Mouse (Mus musculus): ENCODE data around the gene Rnaset2b. TPM values are rescaled to one million over a fixed set of nuclear protein-coding genes. Genes with fewer than 3 reads are reported as not detected.
"Not testable (repeated sequence)": the region's sequence is repeated elsewhere in the genome, so short reads cannot be mapped to it uniquely, and the experiment has no call there.

Gene Rnaset2b
- polyA plus RNA-seq, 1 experiment from 2014 or later: 64.3 TPM

DNA sequence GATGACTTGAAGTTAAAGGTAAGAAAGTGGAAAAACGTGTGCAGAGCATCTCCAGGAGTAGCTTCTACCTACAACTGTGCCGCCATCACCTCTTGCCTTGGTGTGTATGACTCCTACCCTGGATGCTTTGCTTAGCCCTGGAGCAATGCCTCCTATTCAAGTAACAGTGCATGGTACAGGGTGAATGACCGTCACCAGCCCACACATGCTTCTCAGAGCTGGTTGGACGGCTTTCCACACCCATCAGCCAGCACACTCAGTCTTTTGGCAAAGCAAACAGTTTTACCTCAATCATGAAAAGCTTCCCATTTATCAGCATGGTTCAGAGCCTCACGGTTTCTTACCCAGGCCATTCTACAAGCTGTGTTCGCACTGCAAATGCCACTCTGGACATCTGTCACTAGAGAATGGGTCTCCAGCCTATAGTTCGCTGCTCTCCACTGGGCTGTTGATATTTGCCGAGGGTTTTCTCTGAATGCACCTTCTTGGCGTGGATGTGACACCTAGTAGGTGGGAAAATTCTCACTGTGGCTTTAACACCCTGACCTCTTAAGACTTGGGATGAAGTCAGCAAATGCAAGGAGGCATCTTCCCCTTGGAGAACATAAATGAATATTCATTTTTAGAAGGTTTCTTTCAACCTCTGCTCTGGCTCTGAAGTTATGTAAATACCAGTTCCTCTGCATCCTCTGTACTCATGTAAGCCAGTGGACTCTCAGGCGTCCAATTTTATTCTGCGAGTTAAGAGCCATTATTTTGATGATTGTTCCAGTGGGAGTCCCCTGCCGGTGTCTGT lies 31.6 kb downstream of the Rnaset2b start:
- not testable (repeated sequence) for H3K4me1 ChIP-seq (ENCODE audit: control insufficient read depth, insufficient read depth, low read length); H3K27me3 ChIP-seq (ENCODE audit: control insufficient read depth, insufficient read depth, low read length); H3K4me3 ChIP-seq (replicated peaks; ENCODE audit: low read depth, low read length); H3K36me3 ChIP-seq (ENCODE audit: control insufficient read depth, insufficient read depth, low read length); H3K4me2 ChIP-seq (ENCODE audit: low read length); H3K27ac ChIP-seq (replicated peaks; ENCODE audit: low read depth, low read length); ATAC-seq (ENCODE audit: low FRiP score, low TSS enrichment); H3K9ac ChIP-seq (replicated peaks; ENCODE audit: low read length); H3K9me3 ChIP-seq (ENCODE audit: control insufficient read depth, low read length); DNase-seq
- 84% methylated on average over 9 of the region's 12 CpGs for WGBS

DNA sequence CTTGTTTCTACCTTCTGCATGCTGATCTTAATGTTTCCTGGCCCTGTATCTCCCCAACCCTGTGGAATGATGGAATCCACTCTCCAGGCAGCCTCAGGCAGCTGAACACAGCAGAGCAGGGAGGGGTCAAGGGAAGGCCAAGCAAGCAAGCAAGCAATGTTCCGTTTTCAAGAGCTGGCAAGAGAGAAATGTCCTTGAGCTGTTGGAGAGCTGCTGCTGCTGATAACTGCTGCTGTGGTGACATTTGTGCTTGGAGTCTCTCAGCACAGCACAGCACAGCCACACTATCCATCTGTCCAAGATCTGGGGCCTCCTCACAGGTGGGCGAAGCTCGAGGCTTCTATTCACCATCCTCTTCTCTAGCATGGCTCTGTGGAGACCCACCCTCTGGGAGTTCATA lies 33.0 kb downstream of the Rnaset2b start:
- not testable (repeated sequence) for H3K4me3 ChIP-seq (replicated peaks; ENCODE audit: low read depth, low read length); H3K27me3 ChIP-seq (ENCODE audit: control insufficient read depth, insufficient read depth, low read length); H3K9me3 ChIP-seq (ENCODE audit: control insufficient read depth, low read length); H3K27ac ChIP-seq (replicated peaks; ENCODE audit: low read depth, low read length); H3K36me3 ChIP-seq (ENCODE audit: control insufficient read depth, insufficient read depth, low read length); H3K4me2 ChIP-seq (ENCODE audit: low read length); H3K4me1 ChIP-seq (ENCODE audit: control insufficient read depth, insufficient read depth, low read length); ATAC-seq (ENCODE audit: low FRiP score, low TSS enrichment); H3K9ac ChIP-seq (replicated peaks; ENCODE audit: low read length); DNase-seq
- no CpG with 5 or more reads among the region's 3 CpGs for whole genome bisulfite sequencing

DNA sequence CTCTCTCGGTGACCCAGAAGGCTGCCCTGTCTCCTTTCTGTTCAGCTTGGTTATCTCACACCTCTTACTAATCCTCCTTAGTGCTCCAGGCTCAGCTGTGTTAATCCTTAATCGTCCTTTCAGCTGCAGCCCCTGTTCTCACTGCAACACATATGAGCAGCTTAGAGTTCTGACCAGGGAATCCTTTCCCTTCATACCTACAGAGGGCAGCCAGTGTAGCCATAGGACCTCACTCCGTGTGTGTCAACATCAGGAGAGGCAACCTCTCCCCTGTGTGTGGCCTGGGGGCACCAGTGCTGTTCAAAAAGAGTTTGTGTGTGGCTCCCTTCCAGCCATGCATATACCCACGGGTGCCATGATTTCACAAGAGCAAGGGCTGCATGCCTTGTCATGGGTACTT lies 35.2 kb downstream of the Rnaset2b start:
- not testable (repeated sequence) for DNase-seq; H3K9ac ChIP-seq (replicated peaks; ENCODE audit: low read length); H3K4me1 ChIP-seq (ENCODE audit: control insufficient read depth, insufficient read depth, low read length); H3K9me3 ChIP-seq (ENCODE audit: control insufficient read depth, low read length); H3K4me2 ChIP-seq (ENCODE audit: low read length); H3K36me3 ChIP-seq (ENCODE audit: control insufficient read depth, insufficient read depth, low read length); ATAC-seq (ENCODE audit: low FRiP score, low TSS enrichment); H3K27me3 ChIP-seq (ENCODE audit: control insufficient read depth, insufficient read depth, low read length); H3K27ac ChIP-seq (replicated peaks; ENCODE audit: low read depth, low read length); H3K4me3 ChIP-seq (replicated peaks; ENCODE audit: low read depth, low read length)
- 26% methylated on average over 3 of the region's 4 CpGs for WGBS

DNA sequence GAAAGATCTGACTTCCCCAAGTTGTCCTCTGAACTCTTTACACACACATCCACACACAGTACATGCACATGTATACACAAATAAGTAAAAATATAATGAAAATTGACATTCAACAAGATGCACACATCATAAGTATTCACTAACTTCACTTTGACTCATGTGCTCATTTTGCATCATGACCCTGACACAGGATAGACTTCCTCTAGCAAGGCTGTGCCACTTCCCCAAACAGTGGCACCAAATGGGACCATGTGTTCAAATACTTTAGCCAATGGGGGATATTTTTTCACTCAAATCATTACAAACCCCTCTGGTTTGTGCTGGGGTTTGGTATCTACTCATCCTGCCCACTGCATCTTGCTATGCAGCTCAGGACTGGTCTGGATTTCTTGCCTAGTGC lies 38.5 kb downstream of the Rnaset2b start:
- not testable (repeated sequence) for H3K4me1 ChIP-seq (ENCODE audit: control insufficient read depth, insufficient read depth, low read length); H3K4me2 ChIP-seq (ENCODE audit: low read length); H3K4me3 ChIP-seq (replicated peaks; ENCODE audit: low read depth, low read length); H3K9ac ChIP-seq (replicated peaks; ENCODE audit: low read length); ATAC-seq (ENCODE audit: low FRiP score, low TSS enrichment); DNase-seq; H3K27me3 ChIP-seq (ENCODE audit: control insufficient read depth, insufficient read depth, low read length); H3K36me3 ChIP-seq (ENCODE audit: control insufficient read depth, insufficient read depth, low read length); H3K9me3 ChIP-seq (ENCODE audit: control insufficient read depth, low read length); H3K27ac ChIP-seq (replicated peaks; ENCODE audit: low read depth, low read length)

DNA sequence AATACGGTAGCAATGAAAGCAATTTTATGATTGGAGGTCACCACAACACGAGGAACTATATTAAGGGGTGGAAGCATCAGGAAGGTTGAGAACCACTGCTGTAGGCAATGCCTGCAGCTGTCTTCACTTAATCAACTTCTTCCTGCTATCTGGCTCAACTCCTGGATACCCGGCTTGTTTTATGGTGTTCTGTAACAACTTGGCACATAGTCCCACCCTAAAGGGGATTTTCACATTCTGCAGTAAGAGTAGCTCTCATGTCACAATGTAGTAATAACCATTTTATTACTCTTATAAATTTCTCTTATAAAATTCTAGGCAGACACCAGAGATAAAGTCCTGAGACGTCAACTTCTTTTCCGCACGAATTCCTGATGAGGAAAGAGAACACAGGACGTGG lies 39.0 kb downstream of the Rnaset2b start:
- not testable (repeated sequence) for H3K27ac ChIP-seq (replicated peaks; ENCODE audit: low read depth, low read length); H3K36me3 ChIP-seq (ENCODE audit: control insufficient read depth, insufficient read depth, low read length); H3K9me3 ChIP-seq (ENCODE audit: control insufficient read depth, low read length); ATAC-seq (ENCODE audit: low FRiP score, low TSS enrichment); H3K4me1 ChIP-seq (ENCODE audit: control insufficient read depth, insufficient read depth, low read length); H3K4me3 ChIP-seq (replicated peaks; ENCODE audit: low read depth, low read length); DNase-seq; H3K27me3 ChIP-seq (ENCODE audit: control insufficient read depth, insufficient read depth, low read length); H3K9ac ChIP-seq (replicated peaks; ENCODE audit: low read length); H3K4me2 ChIP-seq (ENCODE audit: low read length)
- WGBS: no CpG with 5 or more reads among the region's 7 CpGs

DNA sequence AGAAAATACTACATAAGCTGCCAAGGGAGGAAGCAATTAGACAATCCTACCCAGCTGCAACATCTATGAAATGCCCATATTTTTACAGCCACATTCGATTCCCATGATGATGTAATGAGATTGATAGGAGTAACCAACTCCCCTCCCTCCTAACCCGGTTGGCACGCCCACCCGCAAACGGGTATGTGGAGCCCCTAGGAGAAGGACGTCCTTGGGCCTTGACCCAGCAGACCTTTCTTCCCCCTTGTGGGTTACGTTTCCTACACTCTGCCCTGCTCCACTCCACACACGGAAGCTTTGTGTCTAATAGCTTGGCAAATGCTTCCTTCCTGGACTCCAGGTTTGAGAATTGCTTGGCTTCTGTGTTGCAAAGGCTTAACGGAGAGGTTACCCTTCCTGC lies 39.5 kb downstream of the Rnaset2b start:
- H3K36me3 ChIP-seq (ENCODE audit: control insufficient read depth, insufficient read depth, low read length); DNase-seq; H3K9me3 ChIP-seq (ENCODE audit: control insufficient read depth, low read length); H3K27ac ChIP-seq (replicated peaks; ENCODE audit: low read depth, low read length); H3K4me1 ChIP-seq (ENCODE audit: control insufficient read depth, insufficient read depth, low read length); ATAC-seq (ENCODE audit: low FRiP score, low TSS enrichment); H3K9ac ChIP-seq (replicated peaks; ENCODE audit: low read length); H3K4me3 ChIP-seq (replicated peaks; ENCODE audit: low read depth, low read length); H3K4me2 ChIP-seq (ENCODE audit: low read length); H3K27me3 ChIP-seq (ENCODE audit: control insufficient read depth, insufficient read depth, low read length): not testable (repeated sequence)
- WGBS: 75% methylated on average over 4 of the region's 9 CpGs

DNA sequence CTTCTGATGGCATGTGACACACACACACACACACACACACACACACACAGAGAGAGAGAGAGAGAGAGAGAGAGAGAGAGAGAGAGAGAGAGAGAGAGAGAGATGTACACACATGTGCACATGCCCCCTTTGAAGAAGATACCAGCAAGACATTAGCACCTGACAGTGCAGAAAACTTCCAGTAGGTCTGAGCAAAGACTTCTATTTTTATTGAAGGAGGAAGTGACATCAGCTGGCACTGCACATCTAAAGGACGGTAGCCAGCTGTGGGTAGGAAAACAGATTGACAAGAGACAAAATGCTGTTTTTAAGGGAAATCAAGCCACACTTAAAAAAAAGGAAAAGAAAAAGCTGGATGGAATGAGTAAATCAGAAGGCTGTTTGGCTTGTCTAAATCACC lies 43.8 kb downstream of the Rnaset2b start:
- not testable (repeated sequence) for ATAC-seq (ENCODE audit: low FRiP score, low TSS enrichment); H3K36me3 ChIP-seq (ENCODE audit: control insufficient read depth, insufficient read depth, low read length); H3K27me3 ChIP-seq (ENCODE audit: control insufficient read depth, insufficient read depth, low read length); H3K9ac ChIP-seq (replicated peaks; ENCODE audit: low read length); H3K27ac ChIP-seq (replicated peaks; ENCODE audit: low read depth, low read length); H3K9me3 ChIP-seq (ENCODE audit: control insufficient read depth, low read length); H3K4me1 ChIP-seq (ENCODE audit: control insufficient read depth, insufficient read depth, low read length); DNase-seq; H3K4me2 ChIP-seq (ENCODE audit: low read length); H3K4me3 ChIP-seq (replicated peaks; ENCODE audit: low read depth, low read length)
- WGBS: no CpG with 5 or more reads among the region's 1 CpGs

DNA sequence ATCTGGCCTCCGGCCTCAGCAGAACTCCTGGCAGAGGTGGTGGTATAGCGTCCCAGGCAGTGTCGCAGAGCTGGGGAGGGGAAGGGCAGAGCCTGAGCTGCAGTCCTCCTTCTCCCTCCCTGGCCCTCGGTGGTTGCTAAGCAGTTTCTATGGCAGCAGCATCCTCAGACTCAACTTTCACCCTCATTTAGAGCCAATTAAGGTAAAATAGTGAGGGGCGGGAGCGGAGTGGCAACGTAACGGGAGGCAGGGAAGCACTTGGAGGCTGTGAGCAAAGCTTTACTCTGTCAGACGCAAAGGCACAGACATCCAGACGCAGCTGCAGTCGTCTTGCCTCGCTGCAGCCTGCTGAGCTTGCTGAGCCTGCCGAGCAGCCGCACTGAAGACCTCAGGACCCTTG lies 54.8 kb downstream of the Rnaset2b start, which contains the start of gene Gm1604a:
Gene Gm1604a (plus strand): TSS at position 312 of the 400 bp plus-strand sequence.
- not testable (repeated sequence) for H3K4me2 ChIP-seq (ENCODE audit: low read length); H3K9ac ChIP-seq (replicated peaks; ENCODE audit: low read length); DNase-seq; H3K27ac ChIP-seq (replicated peaks; ENCODE audit: low read depth, low read length); H3K4me3 ChIP-seq (replicated peaks; ENCODE audit: low read depth, low read length); H3K36me3 ChIP-seq (ENCODE audit: control insufficient read depth, insufficient read depth, low read length); H3K9me3 ChIP-seq (ENCODE audit: control insufficient read depth, low read length); H3K4me1 ChIP-seq (ENCODE audit: control insufficient read depth, insufficient read depth, low read length); H3K27me3 ChIP-seq (ENCODE audit: control insufficient read depth, insufficient read depth, low read length)
- peak; percentile 55 for ATAC-seq (ENCODE audit: low FRiP score, low TSS enrichment)
- WGBS: 0% methylated on average over 5 of the region's 14 CpGs

DNA sequence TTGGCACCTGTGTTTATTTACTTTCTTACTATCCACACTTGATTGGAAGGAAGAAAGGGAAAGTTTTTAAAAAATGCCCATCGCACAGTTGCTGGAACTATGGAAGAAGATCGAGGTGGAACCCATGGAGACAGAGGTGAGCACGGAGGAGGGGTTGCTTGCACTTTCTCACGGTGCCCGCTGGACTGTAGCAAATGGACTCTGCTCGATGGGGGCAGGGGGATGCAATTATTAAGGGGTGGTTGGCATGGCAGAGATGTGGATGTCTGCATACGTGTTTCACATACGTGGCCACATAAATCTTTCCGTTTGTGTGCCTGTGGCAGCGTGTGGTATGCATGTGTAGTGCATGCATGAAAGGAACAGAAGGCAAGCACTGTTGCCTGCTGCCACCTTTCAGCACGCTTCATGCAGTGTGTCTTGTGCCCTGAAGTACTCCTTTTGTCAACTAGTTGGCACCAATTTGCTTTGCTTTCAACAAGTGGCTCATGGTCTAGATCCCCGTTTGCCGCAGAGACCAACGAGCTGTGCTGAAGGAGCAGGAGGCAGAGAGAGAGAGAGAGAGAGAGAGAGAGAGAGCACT lies 55.4 kb downstream of the Rnaset2b start:
- H3K4me2 ChIP-seq (ENCODE audit: low read length); H3K9me3 ChIP-seq (ENCODE audit: control insufficient read depth, low read length); H3K36me3 ChIP-seq (ENCODE audit: control insufficient read depth, insufficient read depth, low read length); H3K9ac ChIP-seq (replicated peaks; ENCODE audit: low read length); H3K4me3 ChIP-seq (replicated peaks; ENCODE audit: low read depth, low read length); H3K27ac ChIP-seq (replicated peaks; ENCODE audit: low read depth, low read length); ATAC-seq (ENCODE audit: low FRiP score, low TSS enrichment); DNase-seq; H3K27me3 ChIP-seq (ENCODE audit: control insufficient read depth, insufficient read depth, low read length); H3K4me1 ChIP-seq (ENCODE audit: control insufficient read depth, insufficient read depth, low read length): not testable (repeated sequence)
- WGBS: 41% methylated on average over 3 of the region's 14 CpGs

All from midbrain, embryonic 14.5 days (tissue).